Mouse (Mus musculus) brain, embryonic 14.5 days (tissue): ENCODE results near the gene Osbpl5.

Source experiments
- CTCF ChIP-seq: fragments of 200-500 bp; IDR thresholded peaks from 2 replicates; pipeline ENCODE4 v1.5.1; 2012; ENCODE audit warnings: inconsistent platforms, mild to moderate bottlenecking, moderate library complexity, borderline replicate concordance; ENCODE audit not compliant: insufficient read depth, insufficient read length; ENCODE audit errors: extremely low read depth
- POLR2A ChIP-seq: fragments of 200-500 bp; IDR thresholded peaks from 2 replicates; pipeline ENCODE4 v1.6.1; 2012; ENCODE audit warnings: mild to moderate bottlenecking, inconsistent platforms, borderline replicate concordance; ENCODE audit not compliant: poor library complexity, insufficient read depth, insufficient read length, severe bottlenecking; ENCODE audit errors: extremely low read depth

- TF ChIP-seq POLR2A (peak; percentile 58; the same call in 1 of the 2 replicates), CTCF (no peak)
Measured at GRCm38 (mm10) chr7:143739511-143740461, 17.0 kb downstream of the Osbpl5 start.
